Mouse (Mus musculus) MEL (cell line): ENCODE data around the gene Elof1. TPM values are rescaled to one million over a fixed set of nuclear protein-coding genes. Genes with fewer than 3 reads are reported as not detected.

Experiments used
- DNase-seq: peaks from one replicate; pipeline ENCODE4 v3.0.0; 2011; ENCODE audit warnings: low read depth, low spot score
- H3K27ac ChIP-seq: 2 replicates; pipeline ENCODE4 v1.5.1; 2012; ENCODE audit warnings: low read depth, mild to moderate bottlenecking, control low read depth, low read length, moderate library complexity; ENCODE audit not compliant: control insufficient read depth
- H3K27me3 ChIP-seq, 2 experiments: fragments of 150-350 bp in 1 of 2; sonication (generic) in 1 of 2; 2 replicates each; pipeline ENCODE4 v1.6.1; 2012; ENCODE audit warnings: low read length in 2 of 2, mild to moderate bottlenecking in 2 of 2, improper control_type of control experiment in 1 of 2, moderate library complexity in 1 of 2; ENCODE audit not compliant: insufficient read depth in 2 of 2, control insufficient read depth in 1 of 2
- H3K36me3 ChIP-seq, 2 experiments: 2 replicates each; pipeline ENCODE4 v1.6.1; 2012 to 2014; ENCODE audit warnings: low read length in 2 of 2, improper control_type of control experiment in 1 of 2, inconsistent platforms in 1 of 2, mild to moderate bottlenecking in 1 of 2; ENCODE audit not compliant: insufficient read depth in 2 of 2, control insufficient read depth in 1 of 2
- H3K4me1 ChIP-seq, 2 experiments: fragments of 150-350 bp in 1 of 2; sonication (generic) in 1 of 2; 2 replicates each; pipeline ENCODE4 v1.6.1; 2012; ENCODE audit warnings: low read length in 2 of 2, improper control_type of control experiment in 1 of 2, mild to moderate bottlenecking in 1 of 2; ENCODE audit not compliant: insufficient read depth in 2 of 2, control insufficient read depth in 1 of 2
- H3K4me3 ChIP-seq, 2 experiments: fragments of 150-350 bp in 1 of 2; sonication (generic) in 1 of 2; 2 replicates each; pipeline ENCODE4 v1.5.1; 2012; ENCODE audit warnings: low read depth in 2 of 2, low read length in 2 of 2, mild to moderate bottlenecking in 2 of 2, moderate library complexity in 2 of 2, control low read depth in 1 of 2, improper control_type of control experiment in 1 of 2; ENCODE audit not compliant: control insufficient read depth in 1 of 2, insufficient read depth in 1 of 2
- H3K79me2 ChIP-seq: 2 replicates; pipeline ENCODE4 v1.6.1; 2012; ENCODE audit warnings: mild to moderate bottlenecking, low read length, moderate library complexity; ENCODE audit not compliant: control insufficient read depth, poor library complexity, insufficient read depth
- H3K9ac ChIP-seq: 2 replicates; pipeline ENCODE4 v1.6.1; 2012; ENCODE audit warnings: low read depth, mild to moderate bottlenecking, control low read depth, low read length, moderate library complexity; ENCODE audit not compliant: control insufficient read depth, poor library complexity, severe bottlenecking
- H3K9me3 ChIP-seq: fragments of 150-350 bp; sonication (generic); replicated peaks from 2 replicates; pipeline ENCODE4 v1.6.1; 2012; ENCODE audit warnings: mild to moderate bottlenecking, low read length, improper control_type of control experiment, moderate library complexity; ENCODE audit not compliant: insufficient read depth
- BHLHE40 ChIP-seq: IDR thresholded peaks from 2 replicates; pipeline ENCODE4 v1.6.1; 2012; ENCODE audit warnings: low read depth, mild to moderate bottlenecking, inconsistent platforms, low read length, improper control_type of control experiment, borderline replicate concordance
- EP300 ChIP-seq, 2 experiments: IDR thresholded peaks; 2 replicates each; pipeline ENCODE4 v1.6.1; 2011; ENCODE audit warnings: improper control_type of control experiment in 2 of 2, low read length in 2 of 2, low read depth in 1 of 2, mild to moderate bottlenecking in 1 of 2
- GABPA ChIP-seq: IDR thresholded peaks from 2 replicates; pipeline ENCODE4 v1.6.1; 2012; ENCODE audit warnings: low read depth, mild to moderate bottlenecking, inconsistent platforms, low read length, improper control_type of control experiment, moderate library complexity
- GATA1 ChIP-seq: IDR thresholded peaks from 2 replicates; pipeline ENCODE4 v1.6.1; 2011; ENCODE audit warnings: low read depth, low read length, improper control_type of control experiment
- MAFK ChIP-seq: IDR thresholded peaks from 2 replicates; pipeline ENCODE4 v1.6.1; 2011; ENCODE audit warnings: low read depth, mild to moderate bottlenecking, low read length, improper control_type of control experiment, borderline replicate concordance
- MAZ ChIP-seq: IDR thresholded peaks from 2 replicates; pipeline ENCODE4 v1.6.1; 2012; ENCODE audit warnings: low read depth, mild to moderate bottlenecking, inconsistent platforms, low read length, improper control_type of control experiment
- NRF1 ChIP-seq: IDR thresholded peaks from 2 replicates; pipeline ENCODE4 v1.6.1; 2014; ENCODE audit warnings: low read depth, mild to moderate bottlenecking, inconsistent platforms, low read length, improper control_type of control experiment, moderate library complexity; ENCODE audit not compliant: poor library complexity, insufficient read depth, severe bottlenecking
- POLR2AphosphoS2 ChIP-seq: IDR thresholded peaks from 2 replicates; pipeline ENCODE4 v1.6.1; 2011; ENCODE audit warnings: low read length, improper control_type of control experiment
- POLR2AphosphoS5 ChIP-seq: IDR thresholded peaks from 2 replicates; pipeline ENCODE4 v1.6.1; 2012; ENCODE audit warnings: low read depth, borderline replicate concordance, mild to moderate bottlenecking, inconsistent platforms, low read length, moderate library complexity, mixed read lengths
- RCOR1 ChIP-seq: IDR thresholded peaks from 2 replicates; pipeline ENCODE4 v1.6.1; 2012; ENCODE audit warnings: low read depth, mild to moderate bottlenecking, inconsistent platforms, low read length, improper control_type of control experiment
- TBP ChIP-seq: IDR thresholded peaks from 2 replicates; pipeline ENCODE4 v1.8.0; 2011; ENCODE audit warnings: low read depth, low read length, improper control_type of control experiment
- ZC3H11A ChIP-seq: IDR thresholded peaks from 2 replicates; pipeline ENCODE4 v1.6.1; 2012; ENCODE audit warnings: low read depth, mild to moderate bottlenecking, inconsistent platforms, low read length, improper control_type of control experiment
- polyA plus RNA-seq, 2 experiments: library from polyadenylated mRNA; stranded (reverse) in 1 of 2; unstranded in 1 of 2; fragments of >175 nt in 1 of 2; fragments of >200 nt in 1 of 2; gene quantifications; 2 replicates each; pipeline versions ENCODE4 v1.2.1 to v1.2.4; 2012; ENCODE audit warnings: low replicate concordance in 2 of 2, low read depth in 1 of 2; ENCODE audit not compliant: insufficient read length in 2 of 2, insufficient read depth in 1 of 2, missing spikeins in 1 of 2
- total RNA-seq: library from RNA; depleted of rRNA; stranded (reverse); fragments of 300-350 nt; gene quantifications from 2 replicates; pipeline ENCODE4 v1.2.3, GENCODE M21; 2012

Elof1 gene
- total and polyA plus RNA-seq, 3 experiments, result 421 to 505 TPM; not detected in 1

GRCm38 (mm10) chr9:22115635-22116034 lies 1.3 kb downstream of the Elof1 start:
- no peaks in the 10 kb centered on the region for H3K9me3 ChIP-seq
- H3K36me3 ChIP-seq, result peaks cover 5 to 12% of the 10 kb centered on the region in 2 experiments
- H3K9ac ChIP-seq, result peak overlapping the region; percentile 76
- H3K4me1 ChIP-seq, result peaks cover 0 to 26% of the 10 kb centered on the region in 2 experiments; a peak in 3 of 4 replicates
- peak overlapping the region in 1 of 2 experiments; percentile 70; a peak in 1 of 4 replicates for H3K4me3 ChIP-seq
- no peak for DNase-seq
- H3K27me3 ChIP-seq, result no peaks in the 10 kb centered on the region
- no peak overlapping the region for H3K27ac ChIP-seq
- H3K79me2 ChIP-seq, result peaks cover 13% of the 10 kb centered on the region
- no peak for TF ChIP-seq TBP
- TF ChIP-seq RCOR1, result peak; percentile 68
- peak; percentile 52 for TF ChIP-seq GATA1
- no peak for TF ChIP-seq MAZ

DNA sequence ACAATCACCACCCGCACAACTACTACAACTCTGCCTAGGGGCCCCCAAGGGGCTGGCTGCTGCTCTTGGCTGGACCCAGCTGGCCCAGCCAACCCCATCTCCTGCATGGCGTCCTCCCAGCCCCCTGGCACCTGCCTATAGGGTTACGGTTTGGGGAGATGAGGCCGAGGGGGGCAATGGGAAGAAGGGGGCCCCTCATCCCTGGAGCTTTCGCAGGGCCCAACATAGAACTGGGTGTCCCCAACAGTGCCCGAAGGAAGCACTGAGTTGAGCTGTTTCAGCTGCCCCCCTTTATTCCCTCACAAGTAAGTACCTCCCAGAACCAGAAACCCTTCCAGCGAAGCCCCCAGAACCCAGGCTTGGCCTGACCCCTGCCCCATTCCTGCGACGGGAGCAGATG lies 8.8 kb downstream of the Elof1 start:
- H3K9me3 ChIP-seq, result no peaks in the 10 kb centered on the region
- DNase-seq, result no peak
- no peaks in the 10 kb centered on the region for H3K27me3 ChIP-seq
- peaks cover 0 to 5% of the 10 kb centered on the region in 2 experiments; a peak in 2 of 4 replicates for H3K36me3 ChIP-seq
- no peak overlapping the region for H3K27ac ChIP-seq
- H3K4me1 ChIP-seq, result no peaks in the 10 kb centered on the region
- H3K79me2 ChIP-seq, result no peaks in the 10 kb centered on the region
- no peak overlapping the region for H3K4me3 ChIP-seq
- no peak overlapping the region for H3K9ac ChIP-seq
- TF ChIP-seq POLR2AphosphoS2 (no peak), BHLHE40 (no peak), EP300 (IDR thresholded peaks at IDR 0.05; ENCODE audit: low read depth in 1 of 2, low read length in 2 of 2) (no peak), NRF1 (no peak), MAFK (no peak), POLR2AphosphoS5 (no peak)

DNA sequence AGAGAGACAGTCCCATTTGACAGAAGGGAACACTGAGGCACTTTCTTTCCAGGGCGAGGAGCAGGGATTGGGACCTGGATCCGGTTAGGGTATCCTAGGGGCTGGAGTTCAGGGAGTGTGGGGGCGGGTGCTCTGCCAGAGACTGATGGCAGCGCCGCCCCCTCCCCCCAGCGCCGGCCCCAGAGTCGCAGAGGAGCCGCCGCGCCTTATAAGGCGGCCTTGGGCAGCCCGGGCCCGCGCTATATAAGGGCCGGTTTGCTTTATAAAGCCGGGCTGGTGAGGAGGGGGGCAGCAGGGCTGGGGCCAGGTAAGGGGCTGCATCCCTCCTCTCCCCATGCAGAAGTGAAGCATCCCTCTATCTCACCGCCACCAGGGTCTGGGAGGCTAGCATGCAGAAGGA lies 17.1 kb downstream of the Elof1 start:
- no peak overlapping the region for H3K27ac ChIP-seq
- DNase-seq, result no peak
- no peaks in the 10 kb centered on the region for H3K9me3 ChIP-seq
- no peak overlapping the region for H3K4me3 ChIP-seq
- H3K9ac ChIP-seq, result no peak overlapping the region
- peaks cover 0 to 5% of the 10 kb centered on the region in 2 experiments; a peak in 2 of 4 replicates for H3K4me1 ChIP-seq
- no peaks in the 10 kb centered on the region; a peak in 1 of 4 replicates for H3K27me3 ChIP-seq
- no peaks in the 10 kb centered on the region for H3K79me2 ChIP-seq
- TF ChIP-seq ZC3H11A, result no peak
- no peak for TF ChIP-seq GABPA
- H3K36me3 ChIP-seq, result peaks cover 0 to 2% of the 10 kb centered on the region in 2 experiments; a peak in 1 of 4 replicates
